Comparison of ENCODE assay signal across 22 mouse cellular contexts in genomic region chr14:15432396-15432795, GRCm38 (mm10). TPM values are rescaled to one million over a fixed set of nuclear protein-coding genes. Genes with fewer than 3 reads are reported as not detected.
DNase-seq lines count a peak whose midpoint lies in the region; ATAC-seq lines count a peak whose summit lies in the region.
"Had no signal": no experiment of that assay in that cellular context is flagged by ENCODE, and none has a peak within 500 bp of the region (broad histone marks: within the 10 kb centered on the region; RNA-seq: fewer than 3 reads in every experiment).

No protein-coding gene starts in this region.

- no peaks in the 10 kb centered on the region for H3K9me3 ChIP-seq in heart, embryonic 10.5 days
- no peaks in the 10 kb centered on the region for H3K9me3 ChIP-seq in heart, embryonic 15.5 days (replicated peaks)
- H3K9me3 ChIP-seq in liver, embryonic 13.5 days (replicated peaks): no peaks in the 10 kb centered on the region
- H3K9me3 ChIP-seq: embryonic facial prominence, embryonic 10.5 days; forebrain, embryonic 13.5 days; hindbrain, embryonic 13.5 days; intestine, embryonic 15.5 days had no signal

- WGBS in heart, embryonic 10.5 days: 14% methylated on average over 1 of the region's 1 CpGs
- 3% methylated on average over 1 of the region's 1 CpGs for WGBS in heart, embryonic 15.5 days
- WGBS in liver, embryonic 13.5 days (ENCODE audit: insufficient replicate concordance): 10% methylated on average over 1 of the region's 1 CpGs

- no peaks in the 10 kb centered on the region for H3K36me3 ChIP-seq in heart, embryonic 10.5 days
- no peaks in the 10 kb centered on the region for H3K36me3 ChIP-seq in heart, embryonic 15.5 days
- H3K36me3 ChIP-seq in liver, embryonic 13.5 days: no peaks in the 10 kb centered on the region
- H3K36me3 ChIP-seq: embryonic facial prominence, embryonic 10.5 days; hindbrain, embryonic 13.5 days; intestine, embryonic 15.5 days had no signal

- no peak for DNase-seq in heart, embryonic 10.5 days (ENCODE audit: low spot score)
- DNase-seq in heart, adult 18-20 months: no peak
- DNase-seq in heart, postnatal 25 days (ENCODE audit: low spot score): no peak
- peak; percentile 26 for DNase-seq in Muller cell, postnatal 12 days (ENCODE audit: inconsistent ontology term)
- DNase-seq in liver, embryonic 13.5 days: no peak
- DNase-seq in spleen, adult 18-20 months: no peak
- DNase-seq: adrenal gland, adult 2 months; adrenal gland, postnatal 25 days; cerebellum, adult 18-20 months; cerebellum, adult 9-11 months; cerebellum, postnatal 36 days; forebrain, postnatal 0 days; gastrocnemius, postnatal 14 days; kidney, adult 18-20 months had no signal

- peaks cover 14% of the 10 kb centered on the region for H3K4me1 ChIP-seq in heart, embryonic 10.5 days
- H3K4me1 ChIP-seq in heart, embryonic 15.5 days (replicated peaks): peaks cover 9% of the 10 kb centered on the region; the same call in 1 of the 2 replicates
- H3K4me1 ChIP-seq in liver, embryonic 13.5 days (replicated peaks): peaks cover 6% of the 10 kb centered on the region; the same call in 1 of the 2 replicates
- H3K4me1 ChIP-seq: forebrain, embryonic 13.5 days; hindbrain, embryonic 13.5 days; intestine, embryonic 15.5 days had no signal

- H3K27me3 ChIP-seq in heart, embryonic 10.5 days (ENCODE audit: insufficient read depth, poor library complexity, severe bottlenecking): peaks cover 16% of the 10 kb centered on the region; the same call in 1 of the 2 replicates
- H3K27me3 ChIP-seq in heart, embryonic 15.5 days: no peaks in the 10 kb centered on the region
- H3K27me3 ChIP-seq in liver, embryonic 13.5 days: peaks cover 4% of the 10 kb centered on the region
- H3K27me3 ChIP-seq: CH12.LX; intestine, embryonic 15.5 days had no signal

- H3K27ac ChIP-seq in heart, embryonic 10.5 days: peak overlapping the region; percentile 52; the same call in 1 of the 2 replicates
- peak overlapping the region; percentile 37 for H3K27ac ChIP-seq in heart, embryonic 15.5 days
- H3K27ac ChIP-seq in liver, embryonic 13.5 days: no peak overlapping the region
- H3K27ac ChIP-seq: embryonic facial prominence, embryonic 10.5 days; forebrain, embryonic 13.5 days; hindbrain, embryonic 13.5 days; hindbrain, postnatal 0 days; intestine, embryonic 15.5 days had no signal

- no peak overlapping the region for H3K4me2 ChIP-seq in heart, embryonic 15.5 days
- no peak overlapping the region for H3K4me2 ChIP-seq in liver, embryonic 13.5 days
- H3K4me2 ChIP-seq: forebrain, embryonic 13.5 days; hindbrain, embryonic 13.5 days; intestine, embryonic 15.5 days had no signal

- no peak overlapping the region for H3K9ac ChIP-seq in heart, embryonic 15.5 days
- H3K9ac ChIP-seq in liver, embryonic 13.5 days: no peak overlapping the region
- H3K9ac ChIP-seq: forebrain, embryonic 13.5 days; forebrain, postnatal 0 days; hindbrain, embryonic 13.5 days; intestine, embryonic 15.5 days had no signal

- no peak overlapping the region for H3K4me3 ChIP-seq in heart, embryonic 10.5 days
- H3K4me3 ChIP-seq in heart, embryonic 15.5 days: no peak overlapping the region
- H3K4me3 ChIP-seq in liver, embryonic 13.5 days (replicated peaks): no peak overlapping the region
- H3K4me3 ChIP-seq: embryonic facial prominence, embryonic 10.5 days; forebrain, embryonic 13.5 days; hindbrain, embryonic 13.5 days; intestine, embryonic 15.5 days had no signal

- intact Hi-C loops in heart, postnatal 25 days (cut with DNase I): no loop called here

- ATAC-seq in heart, embryonic 15.5 days (replicated peaks; ENCODE audit: insufficient number of reproducible peaks, insufficient read depth, low FRiP score, low read depth): no peak
- peak; percentile 66 for ATAC-seq in liver, embryonic 13.5 days (ENCODE audit: low read depth)
- ATAC-seq: forebrain, embryonic 13.5 days; forebrain, postnatal 0 days; hindbrain, postnatal 0 days; intestine, embryonic 15.5 days had no signal

RNA-seq across cellular contexts. Expression of gene Lrrc3b, which starts 6.4 kb away (rescaled TPM):
- polyA plus RNA-seq in heart, embryonic 10.5 days (2016; fragmentation: Nextera tagmentation; extraction: Ambion mirVana): 3.8 and 4.7 TPM in 2 replicates
- total RNA-seq in heart, adult 18-20 months (2021): 10 to 100 TPM; 24.2 to 27.7 TPM
- 9.4 and 9.9 TPM in 2 replicates for polyA plus RNA-seq in heart, embryonic 15.5 days (2015; fragmentation: Nextera tagmentation; extraction: Ambion mirVana)
- 10 to 100 TPM; 30.1 to 32.8 TPM for total RNA-seq in heart, postnatal 25 days (2021)
- 0.10 and 0.12 TPM in 2 replicates for polyA plus RNA-seq in liver, embryonic 13.5 days (2015; fragmentation: Nextera tagmentation; extraction: Ambion mirVana)
- total RNA-seq: CH12.LX; hematopoietic stem cell, adult 5-6 weeks had no signal
